Mouse (Mus musculus): ENCODE data around the gene Foxa1.

Foxa1 gene

DNA sequence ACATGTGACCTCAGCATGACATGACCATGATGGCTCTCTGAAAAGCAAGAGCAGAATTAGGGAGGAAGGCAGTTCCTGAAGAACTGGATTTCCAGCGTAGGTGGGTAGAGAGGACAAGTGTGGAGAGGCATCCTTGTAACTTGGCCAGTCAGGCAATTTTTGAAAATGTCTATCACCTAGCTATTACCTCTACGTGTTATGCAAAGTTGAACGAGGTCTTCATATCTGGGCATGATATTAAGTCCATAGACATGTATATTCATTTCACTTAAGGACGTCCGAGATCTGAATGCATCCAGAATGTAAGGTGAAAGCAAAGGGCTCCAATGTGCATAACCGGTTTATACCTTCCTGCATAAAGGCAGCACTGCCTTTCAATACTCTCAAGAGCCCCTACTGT lies 5.6 kb downstream of the Foxa1 start:
- no peak for DNase-seq (ENCODE audit: low spot score in 2 of 2)

DNA sequence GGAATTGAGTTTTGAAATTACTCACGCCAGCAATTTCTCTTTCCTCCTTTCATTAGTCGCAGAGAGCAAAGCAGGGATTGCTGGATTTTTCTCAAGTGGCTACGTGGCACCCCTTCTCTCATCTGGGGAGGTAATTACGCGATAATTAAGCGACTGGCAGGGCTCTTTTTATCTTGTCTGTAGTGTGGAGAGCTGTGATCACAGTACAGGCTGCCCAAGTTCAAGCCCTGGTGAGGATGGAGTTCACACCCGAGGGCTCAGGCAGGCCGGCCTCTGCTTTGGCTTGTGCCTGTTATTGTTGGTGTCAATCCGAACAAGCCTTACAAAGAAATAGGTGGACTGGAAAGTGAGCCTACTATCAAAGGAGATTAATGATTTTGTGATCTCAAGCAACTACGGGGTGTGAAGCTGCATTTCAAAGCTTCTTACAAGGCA lies 7.1 kb downstream of the Foxa1 start:
- DNase-seq (ENCODE audit: low spot score in 2 of 2) = no peak

DNA sequence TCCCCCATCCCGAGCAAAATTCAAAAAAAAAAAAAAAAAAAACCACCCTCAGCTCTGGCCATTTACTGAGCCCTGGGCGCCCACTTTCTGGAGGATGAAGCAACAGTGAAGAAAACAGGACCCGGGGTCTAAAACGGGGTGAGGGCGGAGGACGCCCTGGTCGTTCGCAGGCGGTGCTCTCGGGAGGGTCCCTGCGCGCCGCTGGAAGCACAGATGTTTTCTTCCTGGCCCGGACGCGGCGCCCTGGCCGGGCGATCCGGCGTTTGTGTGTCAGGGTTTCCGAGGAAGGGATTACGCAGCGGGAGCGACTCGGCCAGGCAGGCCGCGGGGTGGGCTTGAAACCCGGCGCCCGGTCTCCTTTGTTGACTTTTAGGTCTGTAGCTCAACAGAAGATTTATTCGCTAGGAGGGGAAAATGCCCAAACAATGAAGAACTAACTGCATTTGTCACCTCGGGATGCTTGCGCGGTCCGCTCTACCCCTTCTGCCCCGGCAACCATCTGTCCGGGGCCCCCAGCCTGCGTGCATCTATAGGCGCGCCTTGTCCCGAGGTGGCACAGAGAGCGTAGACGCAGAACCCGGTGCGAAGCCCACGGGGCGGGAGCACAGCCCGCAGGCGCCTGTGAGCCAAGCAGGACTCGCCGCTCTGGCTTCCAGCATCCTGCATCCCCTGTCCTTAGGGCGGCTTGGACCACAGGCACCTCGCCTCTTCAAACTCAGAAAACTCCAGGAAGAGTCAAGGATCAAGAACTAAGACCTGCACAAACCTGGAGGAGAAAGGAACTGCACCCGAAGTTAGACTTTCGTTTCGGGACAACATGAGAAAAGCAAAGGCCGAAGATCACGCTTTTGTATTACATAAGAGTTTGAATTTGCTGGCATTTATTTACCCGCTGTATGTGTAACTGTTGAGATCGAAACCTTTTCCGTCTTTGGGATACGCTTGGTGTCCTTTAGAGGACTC lies 7.8 kb downstream of the Foxa1 start:
- no peak for DNase-seq (ENCODE audit: low spot score in 2 of 2)

DNA sequence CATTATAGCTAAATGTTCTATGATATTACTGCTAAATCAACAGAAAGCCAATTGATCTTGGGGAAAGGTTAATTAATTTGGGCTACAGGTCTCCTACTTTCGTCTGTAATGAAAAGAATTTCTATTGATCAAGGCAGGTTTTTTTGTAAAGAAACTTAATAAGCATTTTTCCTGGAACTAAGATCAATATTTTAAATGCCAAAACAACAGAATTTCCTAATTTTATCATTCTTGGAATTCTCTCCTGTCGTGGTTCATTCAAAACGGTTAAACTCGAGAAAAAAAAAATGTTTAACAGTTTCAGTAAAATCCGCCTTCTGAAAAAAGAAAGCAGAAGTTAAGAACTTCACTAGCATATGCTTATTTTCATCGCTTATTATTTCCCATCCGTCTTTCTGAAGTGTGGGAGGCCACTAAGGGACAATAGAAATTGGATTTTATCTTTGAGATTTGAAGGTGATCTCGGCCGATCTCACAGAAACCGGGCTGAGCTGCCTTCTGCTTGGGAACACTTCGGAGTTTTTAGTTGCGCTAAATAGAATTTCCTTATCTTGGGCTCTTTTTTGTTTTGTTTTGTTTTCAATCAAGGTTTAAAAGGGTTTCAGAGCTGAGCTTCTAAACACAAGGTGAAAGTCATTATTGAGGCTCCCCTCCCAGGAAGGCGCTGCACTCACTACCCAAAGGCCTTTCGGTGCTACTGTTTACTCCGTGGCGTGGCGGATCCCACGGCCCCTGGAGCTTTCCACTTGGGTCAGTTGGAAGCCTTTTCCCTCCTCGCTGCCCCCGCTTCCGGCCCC lies 8.7 kb downstream of the Foxa1 start:
- no peak for DNase-seq (ENCODE audit: low spot score in 2 of 2)

DNA sequence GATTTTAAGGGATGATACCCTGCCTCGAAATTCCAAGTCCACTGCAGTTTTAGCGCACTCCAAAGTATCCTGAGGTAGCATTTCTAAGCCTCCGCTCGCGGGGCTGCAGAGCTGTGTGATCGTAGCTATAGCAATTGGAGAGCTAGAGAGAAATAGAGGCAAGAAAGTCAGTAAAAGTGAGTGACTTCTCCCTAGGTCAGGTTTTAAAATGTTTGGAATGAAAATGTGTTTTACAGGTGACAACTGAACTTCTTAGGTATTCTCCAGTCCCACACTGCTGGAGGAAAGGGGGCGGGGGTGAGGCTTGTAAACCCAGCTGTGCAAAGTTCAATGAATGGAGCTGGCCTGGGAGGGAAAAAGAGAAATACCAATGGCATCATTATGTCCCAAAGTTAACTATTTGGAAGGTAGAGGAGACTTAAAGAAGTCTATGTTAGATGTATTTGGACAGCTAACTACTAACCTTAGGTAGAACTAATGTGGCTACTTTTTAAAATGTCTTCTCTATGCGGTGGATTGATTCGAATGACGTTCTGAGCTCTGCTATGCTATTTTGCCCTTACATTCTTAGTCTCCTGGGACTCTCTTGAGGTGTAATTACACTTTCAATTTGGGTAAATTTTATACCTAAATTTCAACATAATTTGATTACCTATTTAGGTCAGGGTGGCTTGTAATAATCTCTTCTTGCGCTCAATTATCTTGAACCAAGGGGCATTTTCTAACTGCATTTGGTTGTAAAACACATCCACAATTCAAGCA lies 9.6 kb downstream of the Foxa1 start:
- no peak for DNase-seq (ENCODE audit: low spot score in 2 of 2)

DNA sequence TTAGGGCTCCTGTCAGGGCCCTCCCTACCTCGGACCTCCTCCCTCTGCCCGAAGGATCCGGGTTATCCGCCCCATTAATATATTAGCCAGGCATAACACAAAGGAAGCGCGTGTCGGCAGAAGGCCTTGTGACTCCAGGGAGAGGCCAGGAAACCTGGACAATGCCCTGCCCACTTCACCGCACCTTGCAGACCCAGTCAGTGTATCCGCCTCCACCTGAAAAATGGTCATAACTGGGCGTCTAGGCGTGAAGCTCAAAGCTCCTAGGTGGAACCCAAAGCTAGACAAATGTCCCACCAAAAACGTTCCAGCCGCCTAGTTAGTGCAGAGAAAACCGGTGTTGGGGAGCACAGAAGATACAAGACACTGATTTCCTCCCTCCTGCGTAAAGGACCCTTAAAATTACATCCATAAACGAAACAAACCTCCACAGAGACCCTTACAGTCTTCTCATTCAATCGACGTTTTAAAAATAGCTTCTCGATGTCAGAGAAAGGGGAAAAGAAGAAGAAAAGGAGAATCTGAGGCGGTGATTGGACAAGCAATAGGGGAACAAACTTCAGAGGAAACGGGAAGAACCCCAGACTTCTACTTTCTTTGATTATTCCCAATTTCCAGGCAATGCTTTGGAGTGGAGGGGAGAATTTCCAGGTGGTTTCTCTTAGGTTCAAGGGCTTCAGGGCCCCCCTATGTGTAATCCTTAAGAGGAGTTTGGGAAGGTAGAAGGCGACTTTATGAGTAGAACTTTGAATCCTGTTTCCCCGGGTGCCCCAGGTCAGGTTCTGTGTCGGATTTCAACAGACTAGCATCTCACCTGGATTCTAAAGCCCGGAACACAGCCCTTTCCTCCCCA lies 10.4 kb downstream of the Foxa1 start:
- DNase-seq (ENCODE audit: low spot score in 2 of 2) = no peak

DNA sequence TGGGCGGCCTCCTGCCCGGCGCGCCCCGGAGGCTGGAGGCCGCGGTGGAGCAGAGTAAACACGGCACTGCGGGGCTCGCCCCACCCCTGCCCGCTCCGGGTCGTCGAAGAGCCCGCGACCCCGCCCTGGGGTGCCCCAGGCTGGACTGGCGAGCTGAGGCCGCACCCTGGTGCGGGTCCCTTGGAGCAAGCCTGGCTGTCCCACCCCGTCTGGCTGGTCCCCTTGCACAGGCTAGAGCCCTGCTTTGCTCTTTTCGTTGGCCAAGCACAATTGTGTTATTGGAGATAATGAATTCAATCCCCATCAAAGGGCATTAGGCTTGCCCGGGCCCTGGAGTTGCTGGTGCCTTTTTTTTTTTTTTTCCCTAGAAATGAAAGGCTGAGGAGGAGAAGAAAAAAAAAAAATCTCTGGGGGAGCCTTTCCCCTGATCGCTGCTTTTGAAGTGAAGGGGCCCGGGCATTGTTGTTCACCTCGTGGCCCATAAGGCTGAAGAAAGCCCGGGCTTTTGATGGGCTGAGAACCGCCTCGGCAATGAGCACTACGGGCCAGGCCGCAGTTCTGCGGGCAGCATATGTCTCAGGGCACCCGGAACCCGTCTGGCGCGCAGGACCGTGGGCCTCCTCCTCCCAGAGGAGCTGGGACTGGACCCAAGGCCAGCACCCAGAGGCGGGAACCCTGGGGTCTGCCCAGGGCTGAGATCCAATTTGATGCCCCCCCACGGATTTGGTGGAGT lies 11.7 kb downstream of the Foxa1 start:
- DNase-seq (ENCODE audit: low spot score in 2 of 2) = no peak

DNA sequence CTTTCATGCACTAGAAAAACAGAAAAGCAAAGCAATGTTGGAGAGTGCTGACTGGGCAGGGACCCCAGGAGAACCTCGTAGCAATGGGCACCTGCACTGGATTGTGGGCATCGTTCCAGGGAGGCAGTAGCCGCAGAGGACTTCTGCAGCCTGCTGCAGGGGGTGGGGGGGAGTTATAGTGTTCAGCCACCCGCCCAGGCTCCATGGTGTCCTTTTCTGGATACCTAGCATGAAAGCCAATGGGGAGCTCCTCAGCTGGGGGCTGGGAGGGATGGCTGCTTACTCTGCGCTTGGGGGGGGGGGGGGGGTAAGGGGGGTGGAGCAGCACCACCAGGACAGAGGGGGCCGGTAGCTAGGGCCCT lies 12.2 kb downstream of the Foxa1 start:
- DNase-seq (ENCODE audit: low spot score in 2 of 2) = no peak

DNA sequence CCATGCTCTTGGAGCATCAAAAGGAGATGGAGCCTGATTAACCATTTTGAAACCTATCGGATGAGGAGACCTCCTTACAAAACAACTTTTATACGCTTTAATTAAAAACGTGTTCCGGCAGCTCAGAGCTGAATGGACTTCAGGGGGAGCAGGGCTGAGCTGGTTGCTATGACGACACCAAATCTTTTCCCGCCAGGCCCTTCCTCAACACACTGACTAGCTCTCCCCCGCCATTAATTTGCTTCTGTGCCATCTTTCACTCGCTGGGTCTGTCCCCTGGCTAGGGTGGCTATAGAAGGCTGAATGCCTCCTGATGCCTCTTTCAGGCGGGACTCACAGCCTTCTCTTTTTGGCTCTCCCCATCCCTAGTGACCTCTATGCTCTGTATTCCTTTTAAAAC lies 16.2 kb downstream of the Foxa1 start:
- DNase-seq (ENCODE audit: low spot score in 2 of 2) = no peak

DNA sequence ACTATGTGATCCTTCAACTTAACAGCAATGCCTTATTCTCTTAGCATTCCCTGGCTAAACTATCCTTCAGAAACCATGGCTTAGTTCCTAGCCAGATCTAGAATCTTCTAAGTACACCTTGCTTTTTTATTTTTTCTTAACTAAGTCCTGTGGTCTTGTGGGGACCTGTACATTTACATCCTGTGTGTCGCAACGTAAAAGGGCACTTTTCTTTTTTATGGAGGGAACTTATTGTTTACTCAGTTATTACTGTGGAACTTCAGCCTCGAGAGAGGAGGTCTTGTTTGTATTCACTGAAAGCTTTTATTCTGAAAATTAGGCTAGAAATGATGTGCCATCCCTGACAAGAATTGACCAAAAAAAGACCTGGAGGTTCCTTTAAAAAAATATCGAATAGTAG lies 18.4 kb downstream of the Foxa1 start:
- no peak for DNase-seq (ENCODE audit: low spot score in 2 of 2)

DNA sequence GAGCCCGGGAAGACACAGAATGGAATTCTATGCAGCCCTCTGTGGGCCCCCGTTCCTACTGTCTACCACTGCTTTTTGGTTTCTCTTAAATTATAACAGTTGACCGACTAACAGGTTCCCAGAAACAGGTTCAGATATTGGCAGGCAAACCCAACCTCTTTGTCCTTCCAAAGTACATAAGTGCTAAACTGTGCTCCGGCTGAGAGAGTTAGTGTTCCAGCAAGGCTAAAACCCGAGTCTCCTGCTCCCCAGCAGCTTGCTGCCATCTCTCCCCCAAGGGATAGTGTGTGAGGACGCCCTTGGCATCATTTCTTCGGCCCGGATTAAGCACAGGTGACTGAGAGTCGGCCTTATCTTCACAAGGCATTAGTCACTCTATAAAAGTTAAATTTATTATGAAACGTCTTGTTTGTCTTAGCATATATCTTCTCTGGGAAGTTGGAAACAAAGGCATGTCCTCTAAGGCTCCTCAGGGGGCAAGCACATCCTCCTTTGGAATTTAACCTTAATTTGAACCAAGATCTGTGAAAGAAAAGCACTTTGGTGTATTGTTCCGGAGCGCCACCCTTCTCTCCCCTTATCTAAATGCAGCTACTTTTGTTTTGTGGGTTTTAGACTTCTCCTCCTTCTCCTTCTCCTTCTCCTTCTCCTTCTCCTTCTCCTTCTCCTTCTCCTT lies 30.9 kb downstream of the Foxa1 start:
- no peak for DNase-seq (ENCODE audit: low spot score in 2 of 2)

DNA sequence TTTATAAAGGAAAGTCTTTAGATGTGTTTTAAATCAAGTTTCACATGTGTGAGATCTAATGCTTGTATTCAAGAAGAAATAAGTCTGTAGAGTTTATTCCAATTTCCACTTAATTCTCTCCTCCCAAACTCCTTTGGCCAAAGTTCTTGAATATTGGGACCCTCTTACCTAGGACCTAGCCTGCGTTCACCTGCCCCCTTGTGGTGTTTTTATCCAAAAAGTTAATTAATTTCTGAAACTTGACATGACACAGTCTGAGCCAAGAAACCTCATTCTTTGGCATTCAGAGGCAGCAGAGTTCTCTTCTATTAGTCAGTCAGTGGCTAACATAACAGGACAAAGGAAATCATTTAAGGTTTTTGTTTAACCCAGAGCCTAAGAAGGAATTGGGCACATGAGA lies 32.2 kb downstream of the Foxa1 start:
- DNase-seq (ENCODE audit: low spot score in 2 of 2) = no peak

DNA sequence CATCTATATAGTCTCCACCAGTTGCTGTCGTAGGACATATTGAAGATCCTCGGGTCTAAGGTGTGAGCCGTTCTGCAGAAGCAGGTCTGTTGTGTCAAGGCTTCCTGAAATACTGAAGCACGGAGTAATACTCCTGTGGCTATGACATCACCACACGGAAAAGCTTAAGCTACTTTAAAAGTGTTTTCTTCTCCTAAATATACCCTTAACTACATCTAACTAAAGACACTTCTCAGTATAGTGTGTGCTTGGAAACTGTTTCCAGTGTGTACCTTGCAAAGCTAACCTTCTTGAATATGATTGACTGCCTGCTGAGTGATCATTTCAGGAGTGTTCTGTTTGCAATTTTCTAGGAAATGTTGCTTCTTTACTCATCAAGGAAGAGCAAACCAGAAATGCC lies 35.2 kb downstream of the Foxa1 start:
- DNase-seq (ENCODE audit: low spot score in 2 of 2) = no peak

DNA sequence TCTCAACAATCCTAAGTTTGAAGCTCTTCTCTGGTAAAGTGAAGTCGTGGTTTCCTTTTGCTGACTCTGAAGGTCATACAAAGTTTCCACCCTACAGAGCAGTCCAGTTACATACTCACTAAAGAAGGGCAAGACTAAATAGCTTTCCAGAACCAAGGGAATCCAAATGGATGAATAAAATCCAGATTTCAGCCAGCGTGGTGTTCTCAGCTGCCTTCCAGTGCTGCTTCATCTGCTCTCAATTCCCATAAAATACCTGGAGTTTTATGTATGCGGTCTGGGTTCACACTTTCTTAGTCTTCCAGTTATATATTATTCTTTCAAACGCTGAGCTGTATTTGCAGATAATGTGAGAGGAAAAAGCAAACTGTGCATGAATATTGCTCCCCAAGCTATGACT lies 35.6 kb downstream of the Foxa1 start:
- DNase-seq (ENCODE audit: low spot score in 2 of 2) = no peak

DNA sequence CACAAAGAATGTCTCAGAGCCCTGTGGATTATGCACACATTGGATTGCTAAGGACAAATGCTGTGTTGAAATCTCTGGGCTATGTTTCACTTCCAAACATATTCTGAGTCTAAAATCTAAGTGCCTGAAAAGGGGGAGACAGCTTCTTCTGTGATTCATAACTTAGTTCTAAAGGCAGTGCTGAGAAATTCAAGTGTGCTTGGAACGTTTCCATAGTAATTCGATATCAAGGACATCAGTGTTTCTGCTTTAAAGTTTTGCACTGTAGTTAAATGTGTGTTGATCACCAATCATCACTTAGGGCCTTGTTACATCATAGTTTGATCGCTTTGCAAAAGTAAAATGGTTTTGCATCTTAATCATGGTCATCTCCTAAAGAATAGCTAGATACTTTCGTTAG lies 37.0 kb downstream of the Foxa1 start:
- no peak for DNase-seq (ENCODE audit: low spot score in 2 of 2)

DNA sequence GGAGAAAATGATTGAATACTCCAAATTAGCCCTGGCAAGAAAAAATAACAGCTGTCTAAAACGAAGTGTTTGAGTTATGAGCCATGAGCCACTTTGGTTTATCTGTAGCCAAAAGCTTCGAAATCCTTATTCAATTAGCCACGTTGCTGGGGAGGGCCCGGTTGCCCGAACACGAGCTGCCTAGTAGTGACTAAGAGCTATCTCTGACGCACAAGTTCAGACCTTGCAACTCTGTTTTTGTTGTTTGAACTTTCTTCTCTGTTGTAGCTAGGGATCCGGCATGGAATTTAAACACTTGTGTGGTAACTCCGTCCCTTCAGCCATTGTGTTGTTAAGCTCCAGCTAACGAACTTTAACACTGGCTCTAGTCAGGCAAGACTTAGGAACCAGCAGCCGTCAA lies 37.8 kb downstream of the Foxa1 start:
- no peak for DNase-seq (ENCODE audit: low spot score in 2 of 2)

DNA sequence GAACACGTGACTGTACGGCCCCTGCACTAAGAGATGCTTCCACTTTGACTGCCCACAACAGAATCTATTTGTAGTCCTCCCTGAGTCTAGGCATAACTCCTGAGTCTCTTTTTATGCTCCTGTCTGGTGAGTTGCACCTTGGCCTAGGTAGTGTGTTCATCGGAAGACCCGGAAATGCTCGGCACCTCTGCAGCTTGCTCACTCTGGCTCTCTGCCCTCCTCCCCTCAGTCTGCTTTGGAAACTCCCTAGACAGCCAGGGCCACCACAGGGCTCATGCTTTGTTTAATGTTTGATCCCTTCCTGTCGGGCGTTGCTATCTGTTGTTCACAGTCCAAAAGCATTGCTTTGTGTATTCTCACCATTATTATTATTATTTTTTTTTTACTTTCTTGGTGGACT lies 41.4 kb downstream of the Foxa1 start:
- no peak for DNase-seq (ENCODE audit: low spot score in 2 of 2)

DNA sequence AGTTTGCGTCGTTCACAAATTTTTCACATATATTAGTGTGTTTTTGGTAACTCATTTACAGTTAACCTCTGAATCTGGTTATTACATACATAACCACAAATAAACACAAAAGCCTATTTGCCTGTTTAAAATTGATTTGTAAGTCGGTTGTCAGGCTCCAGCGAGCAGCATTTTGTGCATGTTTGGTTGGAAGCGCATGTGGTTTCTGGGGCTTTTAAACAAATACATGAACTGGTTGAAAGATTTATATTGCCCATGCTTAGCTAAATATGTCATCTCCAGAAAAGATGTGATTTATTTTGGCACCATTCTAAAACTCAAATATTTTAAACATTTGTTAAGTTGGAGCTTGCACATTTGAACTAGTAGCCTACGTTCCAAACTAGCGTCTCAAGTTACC lies 46.5 kb downstream of the Foxa1 start:
- no peak for DNase-seq (ENCODE audit: low spot score in 2 of 2)

DNA sequence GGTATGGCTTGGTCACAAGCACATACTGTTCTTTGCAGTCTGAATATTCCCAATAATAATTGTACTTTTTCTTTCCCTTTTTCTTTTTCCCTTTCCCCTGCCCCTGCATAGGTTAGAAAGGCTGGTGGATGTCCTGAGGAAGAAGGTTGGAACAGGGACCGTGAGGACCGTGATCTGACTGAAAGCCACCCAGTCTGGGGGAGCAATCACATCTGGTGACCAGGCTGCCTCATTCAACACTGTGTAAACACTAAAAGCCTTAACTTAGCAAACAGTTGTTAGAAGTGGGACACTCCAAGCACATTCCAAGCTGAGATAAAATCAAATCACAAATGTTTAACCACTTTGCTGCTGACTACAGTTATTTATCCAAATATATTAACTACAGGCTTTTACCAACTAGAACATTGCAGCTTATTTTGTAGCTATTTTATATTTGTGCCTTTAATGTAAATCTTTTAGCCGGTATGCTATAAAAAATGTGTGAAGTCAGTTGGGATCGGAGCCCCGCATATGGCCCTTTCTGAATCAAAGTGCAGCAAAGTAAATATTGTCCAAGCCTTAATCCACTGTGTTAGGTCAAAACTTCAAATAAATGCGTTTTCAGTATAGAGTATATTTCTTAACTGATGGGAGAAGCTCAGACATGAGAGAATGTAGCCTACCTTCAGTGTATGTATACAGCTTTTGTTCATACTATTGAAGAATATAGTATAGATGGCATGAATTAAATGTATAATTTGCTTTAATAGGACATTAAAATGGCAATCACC lies 50.2 kb downstream of the Foxa1 start:
- no peak for DNase-seq (ENCODE audit: low spot score in 2 of 2)

All from heart, adult 9 months (tissue).